Mouse (Mus musculus): Measurements from ENCODE around the gene Pmpcb. TPM values are rescaled to one million over a fixed set of nuclear protein-coding genes. Genes with fewer than 3 reads are reported as not detected.

Gene Pmpcb
- polyA plus RNA-seq, 1 experiment, result 14.6 TPM

DNA sequence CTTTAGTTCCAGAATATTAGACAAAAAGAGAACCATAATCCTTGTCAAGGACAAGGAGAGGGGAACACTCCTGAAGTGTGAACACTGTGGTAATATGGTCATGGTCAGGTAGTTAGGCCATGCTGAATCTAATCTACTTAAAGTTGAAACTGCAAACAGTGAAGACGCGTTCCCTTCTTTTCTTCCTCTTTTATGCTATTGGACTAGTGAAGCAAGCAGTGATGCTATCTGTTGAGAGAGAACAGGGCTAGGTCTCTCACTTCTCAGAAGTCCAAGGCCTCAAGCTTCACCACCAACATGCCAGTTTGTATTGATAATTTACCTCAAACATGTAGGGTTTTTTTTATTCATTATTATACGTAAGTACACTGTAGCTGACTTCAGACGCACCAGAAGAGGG is 22.5 kb upstream of the Pmpcb start:
- no peak for TF ChIP-seq CTCF (IDR thresholded peaks at IDR 0.05; ENCODE audit: extremely low read depth, insufficient read length, insufficient replicate concordance, low read depth, low read length)
- TF ChIP-seq POLR2A (IDR thresholded peaks at IDR 0.05; ENCODE audit: low read depth, low read length), result no peak
- Histone ChIP-seq H3K4me1 (ENCODE audit: control insufficient read depth, insufficient read depth, insufficient read length, low read length) (no peaks in the 10 kb centered on the region; the same call in 1 of the 2 replicates), H3K36me3 (ENCODE audit: control insufficient read depth, insufficient read depth, low read length) (no peaks in the 10 kb centered on the region), H3K27ac (ENCODE audit: insufficient read depth, low read depth, low read length) (no peak overlapping the region), H3K4me3 (ENCODE audit: low read depth, low read length) (no peak overlapping the region), H3K27me3 (ENCODE audit: control insufficient read depth, insufficient read depth, low read length) (no peaks in the 10 kb centered on the region)
- 87% methylated on average over 4 of the region's 4 CpGs for WGBS

DNA sequence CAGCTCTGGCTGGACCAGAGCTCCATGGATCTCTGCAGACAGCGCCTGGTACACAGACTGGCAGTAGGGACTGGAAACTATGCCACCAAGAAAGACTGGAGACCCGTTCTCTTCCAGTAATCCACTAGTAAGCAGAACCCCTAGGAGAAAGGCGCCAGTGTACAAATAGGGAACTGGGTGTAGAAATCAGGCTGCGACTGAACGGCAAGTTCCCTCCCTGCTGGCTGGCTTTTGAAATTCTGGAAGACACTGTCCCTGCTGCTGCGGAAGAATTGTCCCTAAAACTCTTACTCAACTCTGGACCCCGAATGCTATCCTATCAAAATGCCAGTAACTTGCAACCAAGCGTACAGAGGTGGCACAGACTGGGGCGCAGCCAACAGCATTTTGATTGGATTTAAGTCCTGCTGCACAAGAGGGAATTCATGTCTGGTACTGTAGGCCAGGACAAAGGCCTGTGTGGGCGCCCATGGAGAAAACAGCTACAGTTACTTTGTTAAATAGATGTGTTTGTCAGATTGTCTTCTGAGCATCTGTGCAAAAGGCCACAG is 19.7 kb upstream of the Pmpcb start:
- no peak for TF ChIP-seq CTCF (IDR thresholded peaks at IDR 0.05; ENCODE audit: extremely low read depth, insufficient read length, insufficient replicate concordance, low read depth, low read length)
- no peak for TF ChIP-seq POLR2A (IDR thresholded peaks at IDR 0.05; ENCODE audit: low read depth, low read length)

DNA sequence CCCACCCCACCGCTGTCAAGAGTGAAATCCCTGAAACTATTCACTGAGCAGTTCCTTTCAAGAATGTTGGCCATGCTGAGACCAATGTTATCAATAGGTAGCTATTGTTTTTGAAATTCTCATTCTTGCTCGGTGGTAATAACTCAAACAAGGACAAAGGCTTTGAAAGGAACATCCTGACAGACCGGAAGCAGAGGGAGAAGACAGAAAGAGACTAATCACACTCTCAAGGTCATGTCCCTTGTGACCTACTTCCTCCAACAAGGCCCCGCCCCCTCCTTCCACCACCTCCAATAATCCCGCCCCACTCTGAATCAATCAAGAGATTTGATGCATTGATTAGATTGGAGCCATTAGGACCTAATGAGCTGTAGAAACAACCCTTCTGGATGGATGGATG is 18.4 kb upstream of the Pmpcb start:
- H3K36me3 ChIP-seq (ENCODE audit: control insufficient read depth, insufficient read depth, low read length), result no peaks in the 10 kb centered on the region
- H3K4me1 ChIP-seq (ENCODE audit: control insufficient read depth, insufficient read depth, insufficient read length, low read length), result no peaks in the 10 kb centered on the region
- WGBS, result 90% methylated on average over 5 of the region's 5 CpGs
- TF ChIP-seq CTCF (IDR thresholded peaks at IDR 0.05; ENCODE audit: extremely low read depth, insufficient read length, insufficient replicate concordance, low read depth, low read length) (no peak), POLR2A (IDR thresholded peaks at IDR 0.05; ENCODE audit: low read depth, low read length) (no peak)
- H3K27me3 ChIP-seq (ENCODE audit: control insufficient read depth, insufficient read depth, low read length), result no peaks in the 10 kb centered on the region
- no peak overlapping the region for H3K4me3 ChIP-seq (ENCODE audit: low read depth, low read length)
- no peak overlapping the region for H3K27ac ChIP-seq (ENCODE audit: insufficient read depth, low read depth, low read length)

More for the DNA sequence above, 19.7 kb upstream of the Pmpcb start:
- WGBS, result 92% methylated on average over 10 of the region's 10 CpGs
- H3K4me1 ChIP-seq (ENCODE audit: control insufficient read depth, insufficient read depth, insufficient read length, low read length), result no peaks in the 10 kb centered on the region; the same call in 1 of the 2 replicates
- no peaks in the 10 kb centered on the region for H3K27me3 ChIP-seq (ENCODE audit: control insufficient read depth, insufficient read depth, low read length)
- H3K4me3 ChIP-seq (ENCODE audit: low read depth, low read length), result no peak overlapping the region
- H3K36me3 ChIP-seq (ENCODE audit: control insufficient read depth, insufficient read depth, low read length), result no peaks in the 10 kb centered on the region
- no peak overlapping the region for H3K27ac ChIP-seq (ENCODE audit: insufficient read depth, low read depth, low read length)

DNA sequence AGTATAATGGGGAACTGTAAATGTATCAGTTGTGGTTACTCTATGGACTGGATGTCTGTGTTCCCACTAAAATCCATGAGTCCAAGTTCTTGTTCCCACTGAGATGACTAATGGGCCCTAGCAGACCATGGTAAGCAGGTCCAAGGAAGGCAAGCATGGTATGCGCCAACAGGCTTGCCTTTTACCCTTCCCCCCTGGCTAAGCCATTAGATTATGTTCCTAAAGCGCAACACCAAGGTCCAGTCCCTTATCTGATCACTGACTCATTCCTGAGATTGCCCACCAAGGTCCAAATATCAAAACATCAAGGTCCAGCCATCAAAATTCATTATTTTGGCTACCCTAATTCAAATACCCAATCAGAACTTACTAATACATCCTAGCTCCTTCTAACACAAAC is 17.7 kb upstream of the Pmpcb start:
- Histone ChIP-seq H3K4me3 (ENCODE audit: low read depth, low read length) (no peak overlapping the region), H3K36me3 (ENCODE audit: control insufficient read depth, insufficient read depth, low read length) (no peaks in the 10 kb centered on the region), H3K27me3 (ENCODE audit: control insufficient read depth, insufficient read depth, low read length) (no peaks in the 10 kb centered on the region), H3K27ac (ENCODE audit: insufficient read depth, low read depth, low read length) (no peak overlapping the region), H3K4me1 (ENCODE audit: control insufficient read depth, insufficient read depth, insufficient read length, low read length) (no peaks in the 10 kb centered on the region)
- TF ChIP-seq CTCF (IDR thresholded peaks at IDR 0.05; ENCODE audit: extremely low read depth, insufficient read length, insufficient replicate concordance, low read depth, low read length) (no peak), POLR2A (IDR thresholded peaks at IDR 0.05; ENCODE audit: low read depth, low read length) (no peak)
- 96% methylated on average over 2 of the region's 2 CpGs for WGBS

DNA sequence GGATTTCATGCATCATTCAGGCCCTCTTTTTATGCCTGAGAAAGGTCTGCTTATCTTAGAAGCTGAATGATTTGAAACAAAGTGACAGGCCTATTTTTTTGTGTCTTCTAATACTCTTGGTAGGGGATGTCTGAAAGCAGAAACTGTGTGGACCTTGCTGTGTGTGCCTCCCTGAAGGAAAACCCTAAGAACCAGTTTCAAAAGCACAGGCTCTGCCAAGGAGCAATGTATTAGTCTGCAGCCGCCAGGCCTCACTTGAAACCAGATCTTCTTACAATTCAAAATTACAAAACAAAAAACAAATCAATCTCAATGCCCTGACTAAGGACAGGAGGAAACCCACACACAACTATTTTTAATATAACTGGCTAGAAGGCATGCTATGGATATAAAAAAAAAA is 12.5 kb upstream of the Pmpcb start:
- Histone ChIP-seq H3K4me3 (ENCODE audit: low read depth, low read length) (no peak overlapping the region), H3K27ac (ENCODE audit: insufficient read depth, low read depth, low read length) (no peak overlapping the region), H3K27me3 (ENCODE audit: control insufficient read depth, insufficient read depth, low read length) (no peaks in the 10 kb centered on the region), H3K36me3 (ENCODE audit: control insufficient read depth, insufficient read depth, low read length) (no peaks in the 10 kb centered on the region), H3K4me1 (ENCODE audit: control insufficient read depth, insufficient read depth, insufficient read length, low read length) (no peaks in the 10 kb centered on the region)
- TF ChIP-seq POLR2A (IDR thresholded peaks at IDR 0.05; ENCODE audit: low read depth, low read length), result no peak
- no peak for TF ChIP-seq CTCF (IDR thresholded peaks at IDR 0.05; ENCODE audit: extremely low read depth, insufficient read length, insufficient replicate concordance, low read depth, low read length)
- WGBS, result 94% methylated on average over 1 of the region's 1 CpGs

DNA sequence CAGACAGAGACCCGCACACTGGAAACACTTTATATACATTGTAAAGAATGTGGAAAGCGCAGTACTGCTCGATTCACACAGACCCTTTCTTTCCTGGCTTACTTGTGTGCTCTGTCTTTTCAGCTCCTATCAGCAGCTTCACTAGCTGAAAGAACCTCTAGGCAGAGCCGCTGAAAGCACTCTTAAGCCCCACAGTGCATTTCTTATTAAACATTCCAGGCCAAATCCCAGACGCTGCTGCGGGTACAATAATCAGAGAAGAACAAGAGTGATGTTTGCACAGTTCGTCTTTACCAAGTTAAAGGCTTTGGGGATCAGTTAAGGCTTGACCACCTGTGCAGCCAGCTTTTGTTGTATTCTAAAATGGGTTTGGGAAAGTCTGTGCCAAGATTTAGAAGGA is 12.1 kb upstream of the Pmpcb start:
- Histone ChIP-seq H3K4me1 (ENCODE audit: control insufficient read depth, insufficient read depth, insufficient read length, low read length) (no peaks in the 10 kb centered on the region), H3K27ac (ENCODE audit: insufficient read depth, low read depth, low read length) (no peak overlapping the region), H3K27me3 (ENCODE audit: control insufficient read depth, insufficient read depth, low read length) (no peaks in the 10 kb centered on the region), H3K36me3 (ENCODE audit: control insufficient read depth, insufficient read depth, low read length) (no peaks in the 10 kb centered on the region), H3K4me3 (ENCODE audit: low read depth, low read length) (no peak overlapping the region)
- TF ChIP-seq CTCF (IDR thresholded peaks at IDR 0.05; ENCODE audit: extremely low read depth, insufficient read length, insufficient replicate concordance, low read depth, low read length) (no peak), POLR2A (IDR thresholded peaks at IDR 0.05; ENCODE audit: low read depth, low read length) (no peak)
- 63% methylated on average over 7 of the region's 7 CpGs for WGBS

DNA sequence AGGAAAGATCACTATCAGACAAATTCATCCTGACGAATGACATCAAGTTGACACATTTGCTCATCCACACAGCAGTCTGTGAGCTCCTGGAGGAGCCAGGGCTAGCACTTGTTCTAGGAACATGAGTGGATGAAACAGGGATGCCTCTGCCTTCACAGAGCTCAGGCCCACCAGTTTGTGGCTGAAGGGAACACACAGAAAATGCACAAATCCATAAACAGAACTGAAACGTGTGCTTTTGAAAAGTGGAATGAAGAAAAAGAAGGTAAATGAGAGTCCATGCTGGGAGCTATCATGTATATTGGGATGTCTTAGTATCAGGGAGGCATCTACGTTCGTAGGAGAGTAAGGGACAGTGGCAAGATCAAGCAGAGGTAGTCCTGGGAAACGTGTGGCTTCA is 7.8 kb upstream of the Pmpcb start:
- Histone ChIP-seq H3K27ac (ENCODE audit: insufficient read depth, low read depth, low read length) (no peak overlapping the region), H3K4me3 (ENCODE audit: low read depth, low read length) (no peak overlapping the region), H3K4me1 (ENCODE audit: control insufficient read depth, insufficient read depth, insufficient read length, low read length) (no peaks in the 10 kb centered on the region), H3K27me3 (ENCODE audit: control insufficient read depth, insufficient read depth, low read length) (no peaks in the 10 kb centered on the region), H3K36me3 (ENCODE audit: control insufficient read depth, insufficient read depth, low read length) (no peaks in the 10 kb centered on the region)
- 85% methylated on average over 5 of the region's 5 CpGs for WGBS
- TF ChIP-seq CTCF (IDR thresholded peaks at IDR 0.05; ENCODE audit: extremely low read depth, insufficient read length, insufficient replicate concordance, low read depth, low read length), result no peak
- TF ChIP-seq POLR2A (IDR thresholded peaks at IDR 0.05; ENCODE audit: low read depth, low read length), result no peak
